Mouse (Mus musculus): Measurements from ENCODE around the gene Ttc39d.
"Not testable (repeated sequence)": the region's sequence is repeated elsewhere in the genome, so short reads cannot be mapped to it uniquely, and the experiment has no call there.

The Ttc39d gene

DNA sequence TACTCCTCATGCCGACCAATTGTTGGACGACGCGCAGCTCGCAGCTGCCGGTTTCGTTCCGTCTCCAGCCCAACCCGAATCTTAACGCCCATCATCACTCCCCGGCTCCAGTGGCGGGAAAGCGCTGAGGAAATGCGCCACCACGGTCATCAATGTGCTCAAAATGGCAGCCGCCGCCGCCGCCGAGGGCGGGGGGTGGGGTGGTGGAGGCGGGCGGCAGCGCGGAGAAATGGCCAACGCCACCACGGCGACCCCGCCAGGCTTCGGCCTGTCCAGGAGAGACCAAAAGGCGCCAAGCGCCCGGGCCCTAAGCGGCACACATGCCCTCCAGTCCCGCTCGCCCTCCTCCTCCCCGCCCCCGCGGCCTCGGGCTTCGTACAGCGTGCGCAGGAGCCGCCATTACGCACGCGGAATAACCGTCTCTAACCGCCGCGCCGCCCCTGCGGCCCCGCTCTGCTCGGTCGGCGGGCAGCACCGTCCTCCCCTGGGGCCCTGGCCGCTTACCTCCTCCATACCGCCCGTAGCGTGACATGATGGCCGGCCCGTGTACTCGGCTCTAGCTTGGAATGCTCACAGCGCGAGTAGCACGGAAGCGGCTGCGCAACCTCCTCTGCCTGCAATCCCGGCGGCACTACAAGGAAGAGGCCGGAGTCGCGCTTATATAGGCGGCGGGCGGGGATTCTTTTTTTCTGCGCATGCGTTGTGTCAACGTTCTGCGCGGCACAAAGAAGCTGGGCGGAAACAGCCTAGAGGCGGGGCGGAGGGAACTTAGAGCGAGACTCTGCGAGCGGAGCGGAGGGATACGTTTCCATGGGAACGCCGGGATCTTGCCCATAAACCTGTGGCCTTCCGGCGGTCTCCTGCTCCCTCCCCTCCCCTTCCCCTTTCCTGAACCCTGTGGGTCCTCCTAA is at the start of gene Ttc39d, which contains the start of gene Srsf7:
Gene Ttc39d (plus strand): TSS at position 790 of the 911 bp plus-strand sequence.
Gene Srsf7 (minus strand): TSS at position 637 of the 911 bp plus-strand sequence.
- DNase-seq (ENCODE audit: extremely low read depth, low read depth, low spot score): peak; percentile 74

DNA sequence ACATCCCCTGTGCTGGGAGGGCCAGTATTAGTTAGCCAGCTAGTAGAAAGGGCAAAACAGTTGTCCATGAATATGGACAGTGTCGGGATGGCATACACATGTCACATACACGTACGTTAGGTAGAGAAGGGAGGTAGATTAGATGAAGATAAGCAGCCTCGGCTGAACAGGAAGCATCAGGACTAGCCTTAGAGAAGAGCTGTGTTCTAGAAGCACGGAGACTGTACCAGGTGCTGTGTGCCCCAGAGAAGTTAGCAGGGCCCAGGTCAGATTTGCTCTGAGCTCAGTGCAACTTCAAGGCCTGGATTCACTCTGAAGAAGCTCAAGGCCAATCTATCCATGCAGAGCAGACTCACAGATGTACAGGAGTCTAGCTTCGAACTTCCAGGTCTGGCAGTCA is 49.8 kb upstream of the Ttc39d start:
- DNase-seq (ENCODE audit: extremely low read depth, low read depth, low spot score): no peak

- peak; percentile 64 for DNase-seq (ENCODE audit: extremely low read depth, low read depth, low spot score)
These were observed 46.8 kb upstream of the Ttc39d start for GRCm38 (mm10) chr17:80160454-80160853.

DNA sequence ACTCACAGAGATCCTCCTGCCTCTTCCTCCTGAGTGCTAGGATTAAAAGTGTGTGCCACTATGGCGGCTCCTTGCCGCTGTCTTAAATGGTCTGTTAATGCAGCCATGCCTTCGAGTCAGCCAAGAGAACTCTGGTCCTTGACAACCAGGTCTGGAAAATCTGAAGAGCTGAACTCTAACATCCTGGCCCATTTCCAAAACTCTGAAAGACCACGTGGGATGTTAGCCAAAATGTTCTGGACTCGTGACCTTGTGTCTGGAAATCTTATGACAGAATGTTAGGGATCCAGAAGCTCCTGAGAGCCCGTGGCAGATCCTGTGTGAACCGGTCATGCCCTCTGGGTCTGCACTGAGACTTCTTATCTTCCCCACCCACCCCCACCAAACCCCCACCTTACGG is 43.3 kb upstream of the Ttc39d start:
- DNase-seq (ENCODE audit: extremely low read depth, low read depth, low spot score): no peak

DNA sequence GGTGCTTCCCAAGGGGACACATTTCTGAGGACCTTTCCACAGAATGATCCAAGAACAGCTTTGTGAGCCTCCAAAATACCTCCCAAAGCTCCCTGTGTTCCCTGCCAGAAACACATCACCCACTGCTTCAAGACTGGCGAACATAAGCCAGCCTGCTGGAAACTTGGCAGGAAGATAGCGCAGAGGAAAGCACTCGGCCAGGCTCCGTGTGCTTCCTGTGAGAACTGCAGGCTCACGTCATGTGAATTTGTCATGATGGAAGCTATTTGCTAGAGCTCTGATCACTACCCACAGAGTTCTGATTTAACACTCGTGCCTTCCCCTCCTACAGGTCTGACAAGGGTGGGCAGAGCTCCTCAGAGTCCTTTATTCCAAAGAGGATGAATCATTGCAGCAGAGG is 41.5 kb upstream of the Ttc39d start:
- no peak for DNase-seq (ENCODE audit: extremely low read depth, low read depth, low spot score)

DNA sequence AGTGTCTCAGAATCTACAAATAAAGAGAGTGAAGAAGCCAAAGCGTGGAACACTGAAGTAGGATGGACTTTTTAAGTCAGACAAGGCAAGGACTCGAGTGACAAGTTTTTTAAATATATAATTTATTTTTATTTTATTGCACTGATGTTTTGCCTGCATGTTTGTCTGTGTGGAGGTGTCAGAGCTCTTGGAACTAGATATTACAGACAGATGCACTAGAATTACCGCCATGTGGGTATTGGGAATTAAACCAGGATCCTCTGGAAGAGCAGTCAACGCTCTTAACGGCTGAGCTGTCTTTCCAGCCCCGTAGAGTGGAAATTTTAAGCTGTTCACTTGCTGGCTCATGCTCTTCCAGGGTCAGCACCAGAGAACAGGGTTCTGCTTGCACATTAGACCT is 40.9 kb upstream of the Ttc39d start:
- DNase-seq (ENCODE audit: extremely low read depth, low read depth, low spot score): no peak

- DNase-seq (ENCODE audit: extremely low read depth, low read depth, low spot score): no peak
These were observed 39.8 kb upstream of the Ttc39d start for GRCm38 (mm10) chr17:80167436-80167835.

GRCm38 (mm10) chr17:80167851-80168251 is 39.4 kb upstream of the Ttc39d start:
- no peak for DNase-seq (ENCODE audit: extremely low read depth, low read depth, low spot score)

DNA sequence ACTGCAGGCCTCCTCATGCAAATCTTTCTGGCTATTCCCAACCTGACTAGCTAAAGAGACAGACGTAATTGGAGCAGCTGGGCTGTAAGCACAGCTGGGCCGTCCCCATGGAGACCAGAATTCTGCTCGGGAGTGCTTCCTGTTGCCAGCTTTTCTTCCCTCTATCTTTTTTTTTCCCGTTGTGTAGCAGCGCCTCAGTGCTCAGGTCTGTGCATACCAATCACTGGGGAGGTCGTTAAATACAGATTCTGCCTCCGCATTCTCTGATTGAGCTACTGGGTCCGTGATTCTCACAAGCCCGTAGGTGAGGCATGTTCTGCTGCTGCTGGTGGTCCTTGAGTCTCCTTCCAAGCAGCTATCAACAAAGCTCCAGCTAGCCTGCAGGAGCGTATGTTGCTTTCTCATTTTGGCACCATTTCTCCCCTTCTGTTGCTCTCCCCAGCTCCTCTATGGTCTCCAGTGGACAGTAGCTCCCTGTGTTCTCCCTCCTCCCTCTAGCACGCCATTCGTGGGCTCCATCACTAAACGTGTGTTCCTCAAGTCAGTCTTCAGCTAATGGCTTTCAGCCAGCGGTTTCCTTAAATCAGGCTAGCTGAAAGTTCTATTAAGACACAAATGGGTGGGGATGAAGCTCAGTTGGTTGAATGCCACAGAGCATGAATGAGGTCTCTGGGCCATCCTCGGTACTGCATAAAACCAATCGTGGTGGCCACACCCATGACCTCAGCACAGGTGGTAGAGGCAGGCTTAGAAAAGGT is 38.7 kb upstream of the Ttc39d start:
- DNase-seq (ENCODE audit: extremely low read depth, low read depth, low spot score): no peak

GRCm38 (mm10) chr17:80169792-80170191 is 37.5 kb upstream of the Ttc39d start:
- no peak for DNase-seq (ENCODE audit: extremely low read depth, low read depth, low spot score)

DNA sequence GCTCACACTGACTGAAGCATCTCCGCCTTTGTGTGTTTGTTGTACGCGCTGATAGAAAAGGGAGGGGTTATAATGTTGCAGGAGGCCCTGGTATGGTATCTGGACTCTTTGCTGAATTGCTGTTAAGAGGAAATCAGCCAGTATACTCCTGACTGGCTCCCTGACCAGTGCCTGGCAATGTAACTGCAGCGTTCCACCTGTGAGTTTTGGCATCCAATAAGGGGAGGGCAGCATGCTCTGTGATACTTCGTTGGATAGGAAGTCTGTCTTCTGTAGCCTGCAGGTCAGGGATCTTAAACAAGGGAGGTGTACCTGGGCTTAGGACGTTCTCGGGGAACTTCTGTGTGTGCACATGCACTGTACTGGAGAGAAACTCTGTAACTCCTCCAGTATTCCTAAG is 36.3 kb upstream of the Ttc39d start:
- DNase-seq (ENCODE audit: extremely low read depth, low read depth, low spot score): no peak

GRCm38 (mm10) chr17:80171948-80172347 is 35.3 kb upstream of the Ttc39d start:
- no peak for DNase-seq (ENCODE audit: extremely low read depth, low read depth, low spot score)

DNA sequence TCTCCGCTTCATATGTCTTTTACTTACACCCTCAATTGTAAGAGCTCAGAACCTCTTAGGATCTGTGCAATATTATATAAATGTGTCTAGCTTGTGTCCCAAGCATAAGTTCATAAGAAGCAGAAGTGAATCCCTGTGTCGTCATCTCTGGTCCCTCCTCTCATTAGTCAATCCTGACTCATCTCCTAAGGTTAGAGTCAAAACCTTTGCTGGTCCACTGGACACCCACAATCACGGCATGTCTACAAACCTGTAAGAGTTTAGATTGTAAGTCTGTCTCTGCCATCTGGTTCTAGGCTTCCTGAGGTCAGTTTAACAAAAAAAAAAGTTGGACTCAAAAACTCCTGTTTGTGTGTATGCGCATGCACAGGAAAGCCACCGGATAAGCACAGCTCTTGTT is 34.5 kb upstream of the Ttc39d start:
- DNase-seq (ENCODE audit: extremely low read depth, low read depth, low spot score): no peak

DNA sequence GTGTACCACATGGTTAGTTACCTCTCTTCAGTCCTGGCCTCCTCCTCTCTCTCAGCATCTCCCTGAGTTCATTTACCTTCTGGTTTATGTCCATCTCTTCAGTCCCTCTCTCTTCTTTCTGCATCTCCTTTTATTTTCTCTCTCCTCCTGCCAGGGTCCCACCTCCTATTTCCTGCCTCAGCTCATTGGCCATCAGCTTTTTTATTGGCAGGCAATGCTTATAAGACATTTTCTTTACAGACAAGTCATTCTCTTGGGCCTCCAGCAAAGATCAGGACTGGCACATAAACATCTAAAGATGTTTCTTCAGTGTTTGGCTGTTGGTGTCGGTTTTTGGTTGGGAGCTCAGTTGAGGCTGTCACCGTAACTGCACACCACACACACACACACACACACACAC is 33.6 kb upstream of the Ttc39d start:
- DNase-seq (ENCODE audit: extremely low read depth, low read depth, low spot score): no peak

GRCm38 (mm10) chr17:80174146-80174545 is 33.1 kb upstream of the Ttc39d start:
- no peak for DNase-seq (ENCODE audit: extremely low read depth, low read depth, low spot score)

- no peak for DNase-seq (ENCODE audit: extremely low read depth, low read depth, low spot score)
These were observed 32.4 kb upstream of the Ttc39d start for GRCm38 (mm10) chr17:80174699-80175385.

DNA sequence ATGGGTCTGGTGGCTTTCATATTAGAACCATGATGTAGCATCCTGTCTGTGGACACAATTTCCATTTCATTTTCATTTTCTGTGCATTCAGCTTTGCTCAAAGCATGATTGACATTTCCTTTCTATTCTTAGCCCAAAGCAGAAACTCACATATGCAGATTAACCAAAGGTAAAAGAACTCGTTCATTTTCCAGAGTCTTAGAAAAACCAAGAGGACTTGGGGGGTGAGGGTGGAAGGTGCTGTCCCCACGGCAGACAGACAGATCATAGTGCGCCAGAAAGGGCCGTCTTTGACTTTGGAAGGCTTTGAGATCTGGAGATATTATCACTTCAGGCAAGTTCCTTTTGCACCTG is 31.9 kb upstream of the Ttc39d start:
- DNase-seq (ENCODE audit: extremely low read depth, low read depth, low spot score): no peak

DNA sequence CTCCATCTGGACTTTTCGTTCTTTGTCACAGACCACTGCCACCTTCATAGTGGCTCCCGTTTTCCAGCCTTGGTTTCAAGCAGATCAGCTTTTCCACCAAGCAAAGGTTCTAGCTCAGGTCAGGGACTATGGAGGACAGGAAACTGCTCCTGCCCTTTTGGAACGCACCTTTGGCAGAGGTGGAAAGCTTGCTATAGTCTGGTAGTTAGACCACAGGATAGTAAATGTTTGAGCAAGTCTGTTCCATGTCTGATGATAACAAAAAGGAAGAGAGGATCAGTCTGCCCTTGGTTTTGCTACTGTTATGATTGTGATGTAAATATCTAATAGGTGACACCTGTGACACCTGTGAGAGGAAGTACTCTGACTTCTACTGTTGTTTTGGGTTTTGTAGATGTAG is 31.3 kb upstream of the Ttc39d start:
- DNase-seq (ENCODE audit: extremely low read depth, low read depth, low spot score): no peak

DNA sequence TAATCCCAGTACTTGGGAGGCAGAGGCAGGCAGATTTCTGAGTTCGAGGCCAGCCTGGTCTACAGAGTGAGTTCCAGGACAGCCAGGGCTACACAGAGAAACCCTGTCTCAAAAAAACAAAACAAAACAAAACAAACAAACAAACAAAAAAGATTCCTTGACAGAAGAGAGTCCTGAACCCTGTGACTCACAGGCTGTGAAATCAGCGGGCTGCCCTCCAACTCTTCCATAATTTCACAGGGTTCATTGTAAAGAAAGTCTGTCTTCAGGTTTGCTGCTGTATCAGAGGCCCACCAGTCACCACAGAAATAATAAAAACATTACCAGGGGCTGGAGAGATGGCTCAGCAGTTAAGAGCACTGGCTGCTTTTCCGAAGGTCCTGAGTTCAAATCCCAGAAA is 28.4 kb upstream of the Ttc39d start:
- not testable (repeated sequence) for DNase-seq (ENCODE audit: extremely low read depth, low read depth, low spot score)

DNA sequence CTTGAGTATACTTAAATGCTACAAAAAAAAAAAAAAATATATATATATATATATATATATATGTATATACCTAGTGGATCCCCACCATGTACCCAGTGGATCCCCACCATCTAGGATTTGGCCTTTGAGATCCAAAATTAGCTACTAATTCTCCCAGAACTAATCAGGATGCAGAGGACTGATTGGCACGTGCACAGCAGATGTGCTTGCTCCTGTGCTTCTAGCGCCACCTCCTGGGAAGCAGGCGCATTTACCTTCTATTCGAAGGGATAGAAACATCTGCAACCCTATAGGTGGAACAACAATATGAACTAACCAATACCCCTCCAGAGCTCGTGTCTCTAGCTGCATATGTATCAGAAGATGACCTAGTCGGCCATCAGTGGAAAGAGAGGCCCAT is 27.3 kb upstream of the Ttc39d start:
- DNase-seq (ENCODE audit: extremely low read depth, low read depth, low spot score): no peak

GRCm38 (mm10) chr17:80180468-80180867 is 26.8 kb upstream of the Ttc39d start:
- DNase-seq (ENCODE audit: extremely low read depth, low read depth, low spot score): no peak

GRCm38 (mm10) chr17:80183615-80184014 is 23.6 kb upstream of the Ttc39d start:
- DNase-seq (ENCODE audit: extremely low read depth, low read depth, low spot score): no peak
